ENCODE assay signal across 19 mouse cellular contexts in the genomic region with DNA sequence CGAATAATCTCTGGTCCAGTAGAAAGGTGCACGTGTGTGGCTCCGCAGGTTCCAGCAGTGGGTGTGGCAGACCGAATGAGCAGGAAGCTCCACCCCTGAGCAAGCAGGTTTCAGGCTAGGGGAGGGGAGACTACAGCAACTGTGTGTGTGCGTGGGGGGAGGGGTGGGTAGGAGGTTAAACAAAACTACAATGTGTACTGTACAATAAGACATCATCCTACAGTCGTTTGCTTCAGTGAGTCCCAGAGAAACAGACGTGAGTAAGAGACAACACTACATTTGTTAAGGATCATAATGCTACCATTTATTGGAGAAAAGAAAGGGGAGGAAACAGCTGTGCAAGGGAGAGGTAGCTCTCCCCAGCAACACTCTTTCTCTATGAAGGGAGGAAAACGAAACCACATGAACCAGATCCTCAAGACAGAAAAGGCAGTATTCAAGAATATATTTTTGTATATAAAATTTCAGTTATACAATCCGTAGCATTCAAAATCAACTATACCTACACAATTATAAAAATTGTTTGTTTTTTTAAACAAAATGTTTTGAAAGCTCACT. TPM values are rescaled to one million over a fixed set of nuclear protein-coding genes. Genes with fewer than 3 reads are reported as not detected.
DNase-seq lines count a peak whose midpoint lies in the region; ATAC-seq lines count a peak whose summit lies in the region.
"Had no signal": no experiment of that assay in that cellular context is flagged by ENCODE, and none has a peak within 500 bp of the region (broad histone marks: within the 10 kb centered on the region; RNA-seq: fewer than 3 reads in every experiment).

No protein-coding gene starts in this region.

- peak; percentile 85 for ATAC-seq in CD4-positive, CD25-positive, alpha-beta regulatory T cell, adult 4 months
- ATAC-seq in intestine, embryonic 14.5 days (replicated peaks; ENCODE audit: low FRiP score, low TSS enrichment, low read depth) = no peak
- peak; percentile 29; the same call in 1 of the 2 replicates for ATAC-seq in stomach, embryonic 16.5 days (ENCODE audit: insufficient read depth, low FRiP score)
- ATAC-seq: midbrain, embryonic 13.5 days; Patski had no signal

- DNase-seq in testis, postnatal 10 days (ENCODE audit: low spot score) = peak; percentile 12
- DNase-seq in testis, postnatal 14 days (ENCODE audit: low spot score) = no peak
- peak; percentile 41 for DNase-seq in intestine, embryonic 14.5 days (ENCODE audit: low spot score)
- DNase-seq in layer of hippocampus, adult 11-12 months (ENCODE audit: low spot score) = no peak
- DNase-seq in retina, embryonic 14.5 days (ENCODE audit: low spot score) = no peak
- DNase-seq: cerebellum, postnatal 25 days; gastrocnemius, postnatal 25 days; kidney, adult 2 months; kidney, postnatal 36 days; right cerebral cortex, postnatal 14 days had no signal

- no peak overlapping the region for H3K4me2 ChIP-seq in intestine, embryonic 14.5 days (ENCODE audit: low read length)
- no peak overlapping the region for H3K4me2 ChIP-seq in stomach, embryonic 16.5 days (ENCODE audit: low read depth, low read length)
- H3K4me2 ChIP-seq: embryonic facial prominence, embryonic 12.5 days; heart, embryonic 13.5 days; midbrain, embryonic 13.5 days had no signal

- no peak overlapping the region for H3K27ac ChIP-seq in intestine, embryonic 14.5 days (ENCODE audit: low read depth)
- no peak overlapping the region; the same call in 1 of the 2 replicates for H3K27ac ChIP-seq in stomach, embryonic 16.5 days (ENCODE audit: low read length)
- H3K27ac ChIP-seq: embryonic facial prominence, embryonic 12.5 days; heart, embryonic 13.5 days; hindbrain, embryonic 10.5 days; midbrain, embryonic 13.5 days had no signal

- no peaks in the 10 kb centered on the region for H3K4me1 ChIP-seq in intestine, embryonic 14.5 days (replicated peaks; ENCODE audit: control insufficient read depth, insufficient read depth, low read length)
- no peaks in the 10 kb centered on the region for H3K4me1 ChIP-seq in stomach, embryonic 16.5 days (ENCODE audit: control insufficient read depth, insufficient read depth, low read length)
- H3K4me1 ChIP-seq: embryonic facial prominence, embryonic 12.5 days; heart, embryonic 13.5 days; midbrain, embryonic 13.5 days had no signal

- no peak overlapping the region for H3K9ac ChIP-seq in intestine, embryonic 14.5 days (ENCODE audit: low read length)
- no peak overlapping the region for H3K9ac ChIP-seq in stomach, embryonic 16.5 days (ENCODE audit: low read length)
- H3K9ac ChIP-seq: embryonic facial prominence, embryonic 12.5 days; heart, embryonic 13.5 days; midbrain, embryonic 13.5 days had no signal

- 70% methylated on average over 7 of the region's 9 CpGs for WGBS in intestine, embryonic 14.5 days
- WGBS in stomach, embryonic 16.5 days = 59% methylated on average over 6 of the region's 9 CpGs

- H3K36me3 ChIP-seq in intestine, embryonic 14.5 days (ENCODE audit: control insufficient read depth, insufficient read depth, low read length) = peaks cover 14% of the 10 kb centered on the region; the same call in 1 of the 2 replicates
- no peaks in the 10 kb centered on the region for H3K36me3 ChIP-seq in stomach, embryonic 16.5 days (ENCODE audit: control insufficient read depth, insufficient read depth, low read length)
- H3K36me3 ChIP-seq: midbrain, embryonic 13.5 days had no signal

- no peak overlapping the region for H3K4me3 ChIP-seq in intestine, embryonic 14.5 days (ENCODE audit: low read depth, low read length)
- no peak overlapping the region for H3K4me3 ChIP-seq in stomach, embryonic 16.5 days (replicated peaks; ENCODE audit: low read length)
- H3K4me3 ChIP-seq: embryonic facial prominence, embryonic 12.5 days; heart, embryonic 13.5 days; hindbrain, embryonic 10.5 days; midbrain, embryonic 13.5 days; myocyte had no signal

- no peaks in the 10 kb centered on the region for H3K27me3 ChIP-seq in intestine, embryonic 14.5 days (replicated peaks; ENCODE audit: control insufficient read depth, insufficient read depth, low read length)
- H3K27me3 ChIP-seq in stomach, embryonic 16.5 days (ENCODE audit: control insufficient read depth, insufficient read depth, low read length) = no peaks in the 10 kb centered on the region
- H3K27me3 ChIP-seq: embryonic facial prominence, embryonic 12.5 days; heart, embryonic 13.5 days; midbrain, embryonic 13.5 days; Patski had no signal

- H3K9me3 ChIP-seq in intestine, embryonic 14.5 days (ENCODE audit: control insufficient read depth, low read length) = no peaks in the 10 kb centered on the region
- H3K9me3 ChIP-seq in stomach, embryonic 16.5 days (replicated peaks; ENCODE audit: control insufficient read depth, low read length) = no peaks in the 10 kb centered on the region
- H3K9me3 ChIP-seq: embryonic facial prominence, embryonic 12.5 days; heart, embryonic 13.5 days; hindbrain, embryonic 10.5 days; midbrain, embryonic 13.5 days had no signal

RNA-seq across cellular contexts. Expression of gene Tbx19, which starts 13.6 kb away (rescaled TPM):
- not detected for polyA plus RNA-seq in CD4-positive, CD25-positive, alpha-beta regulatory T cell, adult 4 months (2017; shearing (Covaris generic))
- 0.08 TPM in 1 of 2 replicates, not detected in the other for polyA plus RNA-seq in intestine, embryonic 14.5 days (2014; fragmentation: Nextera tagmentation; extraction: Ambion mirVana)
- not detected in 2 replicates for polyA plus RNA-seq in stomach, embryonic 16.5 days (2015; fragmentation: Nextera tagmentation; extraction: Ambion mirVana)
- polyA plus RNA-seq: embryonic facial prominence, embryonic 12.5 days; heart, embryonic 13.5 days; hindbrain, embryonic 10.5 days; kidney, adult 2 months; liver, adult 2 months; midbrain, embryonic 13.5 days; myocyte; Patski had no signal

RNA-seq across cellular contexts. Expression of gene Sft2d2, which starts 20.1 kb away (rescaled TPM):
- polyA plus RNA-seq in CD4-positive, CD25-positive, alpha-beta regulatory T cell, adult 4 months (2017; shearing (Covaris generic)) = 10 to 100 TPM; 25.2 to 34.2 TPM
- polyA plus RNA-seq in intestine, embryonic 14.5 days (2014; fragmentation: Nextera tagmentation; extraction: Ambion mirVana) = 30.8 and 31.7 TPM in 2 replicates
- 31.4 and 34.0 TPM in 2 replicates for polyA plus RNA-seq in stomach, embryonic 16.5 days (2015; fragmentation: Nextera tagmentation; extraction: Ambion mirVana)

Comparison
In these comparisons a context has a peak if more than half of its experiments do, and no peak if none do; other contexts are left out.
1. DNase-seq: peak in testis, postnatal 10 days (single experiment) and intestine, embryonic 14.5 days (single experiment); none in testis, postnatal 14 days (single experiment), layer of hippocampus, adult 11-12 months (single experiment) and retina, embryonic 14.5 days (single experiment).